Mouse (Mus musculus) fat pad, adult 2 months (tissue): ENCODE measurements around the gene Sncg.
"Not testable (repeated sequence)": the region's sequence is repeated elsewhere in the genome, so short reads cannot be mapped to it uniquely, and the experiment has no call there.

Experiments used
- DNase-seq: peaks from one replicate; pipeline ENCODE4 v3.0.0-alpha.2; 2011; ENCODE audit warnings: low read depth, low spot score; ENCODE audit errors: extremely low read depth

The Sncg gene

GRCm38 (mm10) chr14:34370921-34371320 lies 3.7 kb downstream of the Sncg start:
- no peak for DNase-seq

DNA sequence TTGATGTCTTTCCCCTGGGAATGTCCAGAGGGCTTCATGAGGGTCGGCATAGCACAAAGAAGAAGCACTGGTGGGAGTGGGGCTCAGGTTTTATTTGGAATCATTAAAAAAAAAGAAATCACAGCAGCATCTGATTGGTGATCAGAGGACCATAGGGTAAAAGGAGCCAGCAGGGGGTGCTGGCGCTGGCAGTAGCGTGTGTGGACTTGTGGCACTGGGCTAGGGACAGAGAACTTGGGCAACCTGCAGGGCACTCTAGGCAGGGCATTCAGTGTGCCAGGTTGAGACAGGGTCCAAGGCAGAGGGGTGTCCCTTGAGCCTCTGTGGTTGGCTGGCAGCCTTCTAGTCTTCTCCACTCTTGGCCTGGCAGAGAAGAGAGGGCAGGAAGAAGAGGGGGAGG lies 4.4 kb downstream of the Sncg start:
- no peak for DNase-seq

- no peak for DNase-seq
Observed at GRCm38 (mm10) chr14:34365147-34365507, 9.5 kb downstream of the Sncg start.

DNA sequence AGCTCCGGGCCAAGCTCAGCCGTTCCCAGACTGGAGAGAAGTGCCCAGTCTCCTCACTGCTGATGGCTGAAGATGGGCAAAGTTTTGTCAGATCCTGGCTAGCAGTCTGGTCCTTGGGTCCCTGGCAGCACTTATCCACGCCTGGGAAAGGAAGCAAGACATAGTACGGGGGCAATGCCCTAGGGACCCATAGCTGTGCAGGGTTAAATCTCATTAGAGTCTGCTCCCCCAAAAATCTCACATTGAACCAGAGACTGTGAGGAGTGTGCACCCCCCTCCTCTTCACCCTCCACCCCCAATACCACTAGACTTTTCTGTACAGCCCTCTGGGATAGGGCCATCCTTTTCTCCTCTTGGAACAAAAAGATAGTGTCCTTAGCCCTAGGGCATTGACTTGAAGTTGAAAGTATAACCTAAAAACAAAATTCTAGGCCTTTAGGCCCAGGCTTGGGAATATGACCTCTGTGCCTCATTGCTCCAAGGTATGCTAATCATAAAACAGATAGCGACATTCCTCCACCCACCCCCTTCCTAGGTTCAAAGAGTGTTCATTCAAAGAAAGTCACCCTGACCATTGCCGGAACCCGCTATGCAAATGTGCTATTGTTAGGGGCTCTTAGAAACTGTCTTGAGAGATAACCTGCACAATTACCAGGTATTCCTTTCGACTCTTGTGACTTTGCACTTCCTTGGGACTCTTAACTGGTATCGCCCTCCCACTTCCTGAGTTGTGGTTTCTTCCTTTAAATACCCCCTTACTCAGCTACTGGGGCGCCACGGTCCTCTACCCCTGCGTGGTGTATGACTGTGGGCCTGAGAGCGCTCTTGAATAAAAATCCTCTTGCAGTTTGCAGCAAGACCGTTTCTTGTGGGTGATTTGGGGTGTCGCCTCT lies 10.1 kb downstream of the Sncg start:
- DNase-seq = not testable (repeated sequence)

- no peak for DNase-seq
Observed at GRCm38 (mm10) chr14:34363490-34364253, 10.9 kb downstream of the Sncg start.

- no peak for DNase-seq
Observed at GRCm38 (mm10) chr14:34362726-34363445, 11.7 kb downstream of the Sncg start.

DNA sequence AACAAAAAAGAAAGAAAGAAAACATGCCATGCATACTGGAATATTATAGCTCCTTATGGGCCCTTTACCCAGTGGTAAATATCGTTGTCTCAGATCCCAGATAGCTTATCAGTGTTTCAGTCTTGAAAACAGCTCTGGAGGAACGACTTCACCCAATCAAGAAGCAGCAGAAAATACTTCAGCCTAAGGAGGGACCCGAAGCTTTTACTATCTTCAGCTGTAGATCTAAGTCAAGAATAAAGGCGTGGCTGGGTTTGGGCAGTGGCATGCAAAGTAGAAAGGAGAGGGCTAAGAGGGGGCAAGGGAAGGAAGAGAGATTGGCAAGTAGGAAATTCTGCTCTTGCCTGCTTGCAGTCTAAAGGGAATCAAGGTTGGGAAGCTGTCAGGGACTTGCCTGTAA lies 12.5 kb downstream of the Sncg start:
- DNase-seq = no peak

- DNase-seq = no peak
Observed at GRCm38 (mm10) chr14:34360251-34360650, 14.3 kb downstream of the Sncg start.

DNA sequence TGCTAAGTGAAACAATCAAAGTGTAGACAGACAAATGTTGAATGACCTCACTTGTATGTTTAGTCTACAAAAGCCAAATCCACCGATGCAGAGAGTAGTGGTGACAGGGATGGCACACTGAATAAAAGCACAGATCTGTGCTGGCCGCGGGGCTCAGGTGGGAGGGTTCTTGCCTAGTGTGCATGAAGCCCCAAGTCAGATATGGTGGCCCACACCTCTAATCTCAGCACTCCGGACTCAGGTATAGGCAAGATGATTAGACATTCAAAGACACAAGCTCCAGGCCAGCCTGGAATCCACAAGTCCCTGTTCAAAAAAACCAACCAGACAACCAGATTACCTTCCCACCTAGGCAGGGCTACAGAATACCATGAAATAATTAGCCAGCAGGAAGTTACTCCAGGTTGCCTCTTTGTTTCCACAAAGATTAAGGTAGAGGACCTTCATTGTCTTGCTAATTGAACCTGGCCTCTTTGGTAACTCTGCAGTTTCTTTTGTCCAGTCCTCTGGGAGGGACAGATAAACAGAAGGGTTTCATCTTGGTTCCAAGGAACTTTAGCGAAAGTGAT lies 14.8 kb downstream of the Sncg start:
- DNase-seq = no peak

GRCm38 (mm10) chr14:34357671-34358455 lies 16.7 kb downstream of the Sncg start:
- DNase-seq = no peak

- DNase-seq = no peak
Observed at GRCm38 (mm10) chr14:34355301-34355700, 19.3 kb downstream of the Sncg start, which contains the start of gene Fam25c. Gene Fam25c, minus strand, starts transcription at chr14:34355433.

GRCm38 (mm10) chr14:34354456-34354855 lies 20.1 kb downstream of the Sncg start:
- DNase-seq = no peak

DNA sequence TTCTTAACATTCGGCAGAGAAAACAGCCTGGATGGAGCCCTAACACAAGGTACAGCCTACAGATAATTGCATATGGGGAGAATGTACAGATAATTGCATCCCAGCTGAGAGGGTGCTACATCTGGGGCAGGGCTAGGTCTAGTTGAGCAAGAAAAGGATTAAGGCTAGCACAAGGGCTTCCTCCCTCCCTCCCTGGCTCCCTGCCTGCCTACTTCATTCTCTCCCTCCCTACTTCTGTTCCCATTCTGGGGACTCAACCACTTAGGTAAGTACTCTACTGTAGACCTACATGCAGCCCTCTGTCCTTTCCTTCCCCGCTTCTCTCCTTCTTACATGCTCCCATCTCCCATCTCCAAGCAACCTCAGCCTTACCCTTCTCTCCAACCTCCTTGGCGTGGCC lies 21.3 kb downstream of the Sncg start:
- DNase-seq = no peak

DNA sequence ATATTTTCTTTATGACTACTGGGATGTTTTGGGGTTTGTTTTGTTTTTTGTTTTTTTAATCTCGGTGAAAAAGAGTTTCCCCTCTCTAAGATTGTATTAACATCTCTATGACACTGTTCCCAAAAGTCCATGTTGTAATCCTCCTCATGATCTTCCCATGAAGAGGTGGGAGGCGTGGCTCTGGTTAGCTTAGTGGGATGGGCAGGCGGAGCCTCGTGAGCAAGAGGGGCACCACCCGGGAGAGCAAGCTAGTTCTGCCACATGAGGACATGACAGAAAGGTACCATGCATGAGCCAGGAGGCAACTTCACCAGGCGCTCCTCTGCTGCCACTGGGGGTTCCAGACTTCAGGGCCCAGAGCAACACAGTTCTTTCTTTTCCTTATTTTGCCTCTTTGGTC lies 22.1 kb downstream of the Sncg start:
- no peak for DNase-seq

- no peak for DNase-seq
Observed at GRCm38 (mm10) chr14:34351660-34352059, 22.9 kb downstream of the Sncg start.

DNA sequence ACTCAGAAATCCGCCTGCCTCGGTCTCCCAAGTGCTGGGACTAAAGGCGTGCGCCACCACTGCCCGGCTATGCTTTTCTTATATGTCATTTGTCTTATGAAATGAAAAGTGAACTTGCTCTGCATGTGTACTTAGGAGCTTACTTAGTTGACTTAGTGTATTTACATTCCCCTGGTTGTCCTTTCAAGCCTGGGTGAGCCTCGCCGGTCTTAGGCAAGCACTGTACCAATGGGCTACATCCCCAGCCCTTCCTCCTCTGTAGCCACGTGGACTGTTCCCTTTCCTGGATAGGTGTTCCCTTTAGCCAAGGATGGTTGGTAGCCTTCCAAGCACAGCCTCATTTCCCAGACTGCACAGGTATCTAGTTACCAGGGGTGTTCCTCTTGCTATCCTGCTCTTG lies 25.6 kb downstream of the Sncg start:
- DNase-seq = no peak

- no peak for DNase-seq
Observed at GRCm38 (mm10) chr14:34348301-34348700, 26.3 kb downstream of the Sncg start.

- DNase-seq = no peak
Observed at GRCm38 (mm10) chr14:34347084-34347483, 27.5 kb downstream of the Sncg start.

GRCm38 (mm10) chr14:34345771-34346566 lies 28.6 kb downstream of the Sncg start:
- DNase-seq = no peak

GRCm38 (mm10) chr14:34344361-34344760 lies 30.2 kb downstream of the Sncg start:
- DNase-seq = no peak
